Mouse (Mus musculus) liver, postnatal 0 days (tissue): Measurements from ENCODE around the gene Slc43a2.

Experiments used
- CTCF ChIP-seq: sonication (generic); IDR thresholded peaks from 2 replicates; pipeline ENCODE4 v1.5.1; 2016; ENCODE audit warnings: antibody characterized with exemption, low read depth
- EP300 ChIP-seq: IDR thresholded peaks from 2 replicates; pipeline ENCODE4 v1.6.1; 2016; ENCODE audit warnings: antibody characterized with exemption, low read depth, mild to moderate bottlenecking

- no peak for TF ChIP-seq CTCF
- TF ChIP-seq EP300: no peak
Observed at GRCm38 (mm10) chr11:75537025-75537414, 5.5 kb downstream of the Slc43a2 start.
